Mouse (Mus musculus) embryonic facial prominence, embryonic 12.5 days (tissue): Measurements from ENCODE around the gene Wdr63. TPM values are rescaled to one million over a fixed set of nuclear protein-coding genes. Genes with fewer than 3 reads are reported as not detected.

Source experiments
- ATAC-seq: fragments of 200-750 bp; cut with Nextera tagmentation; 2 replicates; pipeline ENCODE4 v1.8.0; 2017; ENCODE audit not compliant: insufficient number of reproducible peaks, insufficient read depth, low FRiP score, low TSS enrichment
- H3K27ac ChIP-seq: fragments of 300-500 bp; sonication (generic); 2 replicates; pipeline ENCODE4 v1.5.1; 2016; ENCODE audit warnings: mild to moderate bottlenecking
- H3K27me3 ChIP-seq: fragments of 300-500 bp; sonication (generic); 2 replicates; pipeline ENCODE4 v1.6.1; 2016; ENCODE audit warnings: mild to moderate bottlenecking, moderate library complexity
- H3K36me3 ChIP-seq: fragments of 300-500 bp; sonication (generic); 2 replicates; pipeline ENCODE4 v1.6.1; 2016; ENCODE audit warnings: mild to moderate bottlenecking
- H3K4me1 ChIP-seq: fragments of 300-500 bp; sonication (generic); 2 replicates; pipeline ENCODE4 v1.6.1; 2016
- H3K4me2 ChIP-seq: fragments of 300-500 bp; sonication (generic); replicated peaks from 2 replicates; pipeline ENCODE4 v1.6.1; 2016; ENCODE audit warnings: mild to moderate bottlenecking, moderate library complexity
- H3K4me3 ChIP-seq: fragments of 300-500 bp; sonication (generic); 2 replicates; pipeline ENCODE4 v1.5.1; 2016; ENCODE audit warnings: mild to moderate bottlenecking
- H3K9ac ChIP-seq: fragments of 300-500 bp; sonication (generic); 2 replicates; pipeline ENCODE4 v1.6.1; 2016; ENCODE audit warnings: mild to moderate bottlenecking, moderate library complexity
- H3K9me3 ChIP-seq: fragments of 300-500 bp; sonication (generic); 2 replicates; pipeline ENCODE4 v1.6.1; 2016; ENCODE audit warnings: mild to moderate bottlenecking, moderate library complexity
- WGBS: fragments of 180-500 bp; shearing (Covaris S2); methylation state at CpG from one replicate; pipeline ENCODE4 v1.1.7; 2016; 5-methylcytosine and 5-hydroxymethylcytosine counted together
- polyA plus RNA-seq: library from polyadenylated mRNA; unstranded; fragments of >200 nt; fragmentation: Nextera tagmentation; extraction: Ambion mirVana; gene quantifications from 2 replicates; pipeline ENCODE4 v1.2.1, GENCODE M21; 2016

Gene Wdr63
- polyA plus RNA-seq, 1 experiment from 2014 or later: 0.17 TPM

- 80% methylated on average over 2 of the region's 2 CpGs for WGBS
- Histone ChIP-seq H3K9me3 (no peaks in the 10 kb centered on the region), H3K27me3 (no peaks in the 10 kb centered on the region), H3K4me3 (no peak overlapping the region), H3K9ac (no peak overlapping the region), H3K4me2 (no peak overlapping the region), H3K27ac (no peak overlapping the region), H3K4me1 (peaks cover 5% of the 10 kb centered on the region; the same call in 1 of the 2 replicates), H3K36me3 (no peaks in the 10 kb centered on the region)
- no peak for ATAC-seq
Observed at GRCm38 (mm10) chr3:146028406-146028805, 79.5 kb downstream of the Wdr63 start.

DNA sequence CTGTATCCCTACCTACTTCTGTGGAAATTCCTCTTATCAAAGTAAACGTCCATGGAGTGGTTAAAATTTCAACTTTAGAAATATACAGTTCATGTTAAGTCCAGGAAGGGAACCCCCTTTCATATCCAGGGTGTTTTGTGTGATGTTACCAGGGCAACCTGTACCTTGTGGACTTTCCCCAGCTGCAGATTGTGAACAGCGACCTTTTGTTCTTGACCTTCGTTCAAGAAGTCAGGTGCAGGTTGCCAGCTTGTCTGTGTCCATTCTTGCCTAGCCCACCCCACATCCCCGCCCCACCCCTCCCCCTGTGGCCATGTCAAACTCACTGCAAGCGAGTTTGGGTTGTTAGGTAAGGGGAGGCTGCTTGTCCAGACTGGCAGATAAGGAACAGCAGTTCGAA is 80.8 kb downstream of the Wdr63 start:
- H3K4me2 ChIP-seq: no peak overlapping the region
- H3K9ac ChIP-seq: no peak overlapping the region
- no peak overlapping the region for H3K27ac ChIP-seq
- H3K4me1 ChIP-seq: peaks cover 5% of the 10 kb centered on the region; the same call in 1 of the 2 replicates
- no peak for ATAC-seq
- 37% methylated on average over 6 of the region's 6 CpGs for WGBS
- no peaks in the 10 kb centered on the region for H3K27me3 ChIP-seq
- H3K36me3 ChIP-seq: no peaks in the 10 kb centered on the region; the same call in 1 of the 2 replicates
- H3K4me3 ChIP-seq: no peak overlapping the region
- H3K9me3 ChIP-seq: no peaks in the 10 kb centered on the region

- H3K4me3 ChIP-seq: no peak overlapping the region
- H3K27ac ChIP-seq: no peak overlapping the region
- no peaks in the 10 kb centered on the region for H3K9me3 ChIP-seq
- 93% methylated on average over 6 of the region's 6 CpGs for WGBS
- peaks cover 3% of the 10 kb centered on the region; the same call in 1 of the 2 replicates for H3K4me1 ChIP-seq
- H3K9ac ChIP-seq: no peak overlapping the region
- H3K4me2 ChIP-seq: no peak overlapping the region
- no peaks in the 10 kb centered on the region for H3K27me3 ChIP-seq
- H3K36me3 ChIP-seq: no peaks in the 10 kb centered on the region; the same call in 1 of the 2 replicates
- ATAC-seq: no peak
Observed at GRCm38 (mm10) chr3:146025499-146025898, 82.4 kb downstream of the Wdr63 start.

GRCm38 (mm10) chr3:146024746-146025145 is 83.2 kb downstream of the Wdr63 start:
- H3K9ac ChIP-seq: no peak overlapping the region
- H3K36me3 ChIP-seq: peaks cover 1% of the 10 kb centered on the region; the same call in 1 of the 2 replicates
- no peaks in the 10 kb centered on the region for H3K4me1 ChIP-seq
- WGBS: 89% methylated on average over 7 of the region's 7 CpGs
- H3K4me2 ChIP-seq: no peak overlapping the region
- ATAC-seq: no peak
- no peaks in the 10 kb centered on the region for H3K27me3 ChIP-seq
- no peak overlapping the region for H3K4me3 ChIP-seq
- H3K27ac ChIP-seq: no peak overlapping the region
- H3K9me3 ChIP-seq: no peaks in the 10 kb centered on the region

DNA sequence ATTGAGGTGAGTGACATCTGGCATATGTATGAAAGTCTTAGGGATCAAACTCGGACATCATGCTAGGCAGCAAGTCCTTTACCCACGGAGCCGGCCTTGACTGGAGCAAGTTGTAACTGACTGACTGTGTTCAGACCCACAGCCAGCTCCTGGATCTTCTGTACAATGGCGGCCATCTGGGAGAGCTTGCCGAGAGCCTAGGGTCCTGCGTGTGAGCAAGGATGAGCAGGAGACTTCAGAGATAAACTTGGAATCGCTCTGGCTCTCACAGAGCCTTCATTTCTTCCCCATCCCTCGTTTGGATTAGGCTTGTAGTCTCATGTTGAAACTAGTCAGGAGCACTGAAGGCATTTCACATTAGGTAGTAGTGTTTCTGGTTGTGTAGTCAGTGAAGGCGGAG is 85.7 kb downstream of the Wdr63 start:
- Histone ChIP-seq H3K4me1 (no peaks in the 10 kb centered on the region), H3K9ac (no peak overlapping the region), H3K27ac (no peak overlapping the region), H3K4me3 (no peak overlapping the region), H3K4me2 (no peak overlapping the region), H3K27me3 (no peaks in the 10 kb centered on the region), H3K9me3 (no peaks in the 10 kb centered on the region), H3K36me3 (peaks cover 6% of the 10 kb centered on the region; the same call in 1 of the 2 replicates)
- ATAC-seq: no peak
- WGBS: 93% methylated on average over 9 of the region's 9 CpGs

DNA sequence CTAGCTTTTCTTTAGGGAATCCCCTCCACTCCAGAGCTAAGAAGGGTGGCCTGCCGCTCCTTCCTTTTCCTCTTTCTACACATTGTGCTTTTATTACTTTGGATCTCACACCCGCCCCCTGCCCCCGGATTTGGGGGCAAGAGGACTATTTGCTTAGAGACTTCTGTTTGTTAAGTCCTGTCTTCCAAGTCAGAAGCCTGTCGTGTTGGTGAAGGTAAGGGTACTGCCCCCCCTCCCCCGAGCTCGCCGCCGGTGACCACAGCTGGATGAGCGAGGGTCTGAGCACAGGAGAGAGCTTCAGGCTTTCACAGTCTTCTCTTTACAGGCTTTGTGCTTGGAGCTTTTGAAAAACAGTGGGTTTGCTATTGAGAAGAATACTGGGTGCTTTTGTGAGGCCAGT is 90.4 kb downstream of the Wdr63 start:
- H3K4me2 ChIP-seq: no peak overlapping the region
- H3K9me3 ChIP-seq: no peaks in the 10 kb centered on the region
- no peak overlapping the region for H3K4me3 ChIP-seq
- no peaks in the 10 kb centered on the region for H3K4me1 ChIP-seq
- no peak overlapping the region for H3K9ac ChIP-seq
- no peak for ATAC-seq
- H3K27me3 ChIP-seq: no peaks in the 10 kb centered on the region
- 71% methylated on average over 9 of the region's 9 CpGs for WGBS
- peaks cover 25% of the 10 kb centered on the region for H3K36me3 ChIP-seq
- H3K27ac ChIP-seq: no peak overlapping the region

DNA sequence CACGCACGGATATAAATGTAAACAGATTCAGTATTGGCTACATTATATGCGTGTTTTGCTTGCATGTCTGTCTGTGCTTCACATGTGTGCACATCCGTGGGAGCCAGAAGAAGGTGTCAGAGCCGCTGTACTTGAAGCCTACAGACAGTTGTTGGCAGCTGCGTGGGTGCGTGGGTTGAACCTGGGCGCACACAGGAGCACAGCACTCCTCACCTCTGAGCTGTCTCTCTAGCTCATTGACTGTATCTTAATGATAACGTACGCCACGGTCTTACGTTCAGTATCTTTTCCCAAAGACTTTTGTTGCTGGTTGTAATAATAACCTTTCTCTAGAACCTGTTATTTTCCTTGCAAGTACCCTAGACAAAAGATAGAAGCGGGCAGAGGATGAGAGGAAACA is 91.0 kb downstream of the Wdr63 start:
- no peak overlapping the region for H3K4me2 ChIP-seq
- H3K27ac ChIP-seq: no peak overlapping the region
- H3K27me3 ChIP-seq: no peaks in the 10 kb centered on the region
- no peaks in the 10 kb centered on the region for H3K4me1 ChIP-seq
- WGBS: 92% methylated on average over 13 of the region's 13 CpGs
- H3K9ac ChIP-seq: no peak overlapping the region
- H3K4me3 ChIP-seq: no peak overlapping the region
- no peak for ATAC-seq
- peaks cover 25% of the 10 kb centered on the region for H3K36me3 ChIP-seq
- H3K9me3 ChIP-seq: no peaks in the 10 kb centered on the region

DNA sequence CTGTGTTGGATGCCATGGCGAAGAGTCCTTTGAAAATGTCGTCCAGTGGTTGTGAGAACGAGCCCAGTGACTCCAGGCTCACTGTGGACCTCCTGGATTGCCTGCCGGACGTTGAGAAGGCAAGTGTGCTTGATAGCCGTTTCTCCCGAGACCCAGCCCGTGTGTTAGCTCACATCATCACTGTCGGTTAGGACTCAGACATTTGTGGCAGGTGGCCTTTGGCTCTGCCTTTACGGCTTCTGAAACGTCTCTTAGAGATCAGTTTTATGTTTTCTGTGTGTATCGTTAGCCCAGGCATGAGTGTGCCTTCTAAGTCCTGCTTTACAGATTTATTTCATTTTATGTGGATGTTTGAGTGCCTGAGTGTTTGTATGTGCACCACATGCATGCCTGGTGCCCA is 93.6 kb downstream of the Wdr63 start:
- WGBS: 91% methylated on average over 12 of the region's 12 CpGs
- Histone ChIP-seq H3K4me3 (no peak overlapping the region), H3K9me3 (no peaks in the 10 kb centered on the region), H3K9ac (no peak overlapping the region), H3K27me3 (no peaks in the 10 kb centered on the region), H3K36me3 (peaks cover 20% of the 10 kb centered on the region), H3K4me1 (peaks cover 11% of the 10 kb centered on the region), H3K4me2 (no peak overlapping the region), H3K27ac (no peak overlapping the region)
- ATAC-seq: no peak

GRCm38 (mm10) chr3:146013490-146013889 is 94.4 kb downstream of the Wdr63 start:
- no peak for ATAC-seq
- Histone ChIP-seq H3K9ac (no peak overlapping the region), H3K9me3 (no peaks in the 10 kb centered on the region), H3K4me2 (no peak overlapping the region), H3K36me3 (peaks cover 22% of the 10 kb centered on the region), H3K27ac (no peak overlapping the region), H3K4me3 (no peak overlapping the region), H3K4me1 (peaks cover 11% of the 10 kb centered on the region), H3K27me3 (no peaks in the 10 kb centered on the region)
- WGBS: 88% methylated on average over 7 of the region's 7 CpGs

DNA sequence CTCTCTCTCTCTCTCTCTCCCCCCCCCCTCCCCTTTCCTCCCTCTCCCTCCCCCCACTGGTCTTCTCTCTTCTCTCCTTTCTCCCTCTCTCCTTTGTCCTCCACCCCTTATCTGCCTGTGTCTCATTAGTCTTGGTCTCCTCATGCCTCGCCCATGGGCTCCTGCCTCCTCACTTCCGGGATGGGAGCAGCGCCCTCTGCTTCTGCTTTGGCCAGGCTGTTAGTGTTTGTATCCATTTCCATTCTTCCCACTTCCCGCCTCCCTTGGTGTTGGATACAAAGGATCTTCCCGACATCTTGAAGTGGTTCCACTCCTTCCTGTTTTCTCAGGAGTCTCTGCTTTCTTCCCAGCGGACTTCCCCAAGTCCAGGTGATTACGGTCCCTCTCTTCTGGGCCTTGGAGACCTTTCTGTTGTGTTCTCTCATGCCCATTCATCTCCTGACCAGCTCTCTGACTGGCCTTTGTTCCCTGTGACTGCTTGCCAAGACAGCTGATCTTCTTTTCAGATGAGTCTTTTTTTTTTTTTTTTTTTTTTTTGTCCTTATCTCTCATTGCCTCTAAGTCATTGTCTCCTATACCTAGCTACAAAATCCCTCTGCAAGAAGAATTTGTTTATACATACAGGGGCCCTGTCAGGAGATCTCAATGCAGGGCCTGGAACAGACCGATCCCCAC is 96.2 kb downstream of the Wdr63 start:
- H3K4me3 ChIP-seq: no peak overlapping the region
- peaks cover 11% of the 10 kb centered on the region for H3K4me1 ChIP-seq
- no peak for ATAC-seq
- H3K9ac ChIP-seq: no peak overlapping the region
- no peak overlapping the region for H3K4me2 ChIP-seq
- peaks cover 31% of the 10 kb centered on the region for H3K36me3 ChIP-seq
- H3K27ac ChIP-seq: no peak overlapping the region
- no peaks in the 10 kb centered on the region for H3K27me3 ChIP-seq
- H3K9me3 ChIP-seq: no peaks in the 10 kb centered on the region
- 56% methylated on average over 8 of the region's 8 CpGs for WGBS

DNA sequence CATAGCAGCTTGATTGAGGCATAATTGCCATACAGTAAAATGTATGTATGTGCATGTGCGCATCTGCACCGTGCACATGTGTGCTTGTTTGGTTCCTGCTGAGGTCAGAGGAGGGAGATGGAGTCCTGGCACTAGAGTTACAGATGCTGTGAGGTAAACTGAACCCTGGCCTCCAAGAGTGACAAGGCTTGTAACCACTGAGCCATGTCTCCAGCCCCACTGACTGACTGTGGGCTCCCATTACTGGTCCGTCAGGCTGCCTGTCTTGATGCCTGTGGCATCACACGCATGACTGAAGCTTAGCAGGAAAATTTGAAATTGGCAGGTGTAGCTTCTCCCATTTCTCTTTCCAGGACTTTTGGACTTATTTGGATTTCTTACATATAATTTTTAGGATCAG is 97.2 kb downstream of the Wdr63 start:
- ATAC-seq: no peak
- Histone ChIP-seq H3K27ac (peak overlapping the region; percentile 72), H3K4me1 (peaks cover 11% of the 10 kb centered on the region), H3K27me3 (no peaks in the 10 kb centered on the region), H3K4me2 (no peak overlapping the region), H3K4me3 (no peak overlapping the region), H3K9me3 (no peaks in the 10 kb centered on the region), H3K9ac (no peak overlapping the region), H3K36me3 (peaks cover 24% of the 10 kb centered on the region)
- 73% methylated on average over 4 of the region's 4 CpGs for WGBS

DNA sequence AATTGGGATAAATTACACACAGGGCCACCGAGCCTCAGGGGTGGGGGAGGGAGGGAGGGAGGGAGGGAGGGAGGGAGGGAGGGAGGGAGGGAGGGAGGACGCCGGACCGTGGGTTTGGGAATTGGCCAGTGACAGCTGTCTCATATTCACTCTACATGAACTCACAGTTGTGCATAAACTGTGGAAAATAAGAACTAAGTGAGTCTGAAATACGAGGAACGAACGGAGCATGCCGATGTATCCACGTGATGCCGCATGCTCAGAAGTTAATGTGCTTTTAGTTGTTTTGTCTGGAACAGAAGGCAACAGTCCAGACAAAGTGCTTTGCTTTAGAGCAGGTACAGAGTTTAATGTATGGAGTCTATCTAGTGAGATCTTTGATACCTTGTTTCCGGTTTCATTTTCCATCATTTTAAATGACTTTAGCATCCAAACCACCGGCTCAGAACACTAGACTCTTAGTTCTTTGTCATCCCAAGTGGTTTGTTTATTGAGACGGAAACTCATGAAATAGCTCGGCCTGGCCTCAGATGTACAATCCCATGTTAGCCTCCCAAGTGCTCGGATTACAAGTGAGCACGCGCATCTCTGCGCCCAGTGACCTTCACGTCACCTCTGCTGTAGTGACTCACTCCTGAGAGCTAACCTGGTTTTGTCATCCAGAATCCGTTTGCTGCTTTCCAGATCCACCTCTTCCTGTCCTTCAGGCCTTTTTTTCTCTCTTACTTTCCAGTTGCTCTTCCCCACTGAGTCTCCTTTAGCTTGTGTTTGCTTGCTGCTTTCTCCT is 97.9 kb downstream of the Wdr63 start:
- Histone ChIP-seq H3K36me3 (peaks cover 24% of the 10 kb centered on the region), H3K9ac (no peak overlapping the region), H3K4me1 (peaks cover 11% of the 10 kb centered on the region), H3K27me3 (no peaks in the 10 kb centered on the region), H3K27ac (peak overlapping the region; percentile 72), H3K4me2 (0 out of 2 replicates have a peak overlapping the region, but pooled peaks have one; percentile 8), H3K9me3 (no peaks in the 10 kb centered on the region), H3K4me3 (no peak overlapping the region)
- WGBS: 32% methylated on average over 19 of the region's 20 CpGs
- 0 out of 2 replicates have a peak, but pooled peaks have one; percentile 49 for ATAC-seq
